Mouse (Mus musculus) thymus, adult 2 months (tissue): Measurements from ENCODE around the gene Tctn3. TPM values are rescaled to one million over a fixed set of nuclear protein-coding genes. Genes with fewer than 3 reads are reported as not detected.

Experiments
- DNase-seq: peaks from one replicate; pipeline ENCODE4 v3.0.0; 2021
- H3K27ac ChIP-seq: fragments of 200-500 bp; 2 replicates; pipeline ENCODE4 v1.5.1; 2012; ENCODE audit warnings: low read length, control low read depth; ENCODE audit not compliant: control insufficient read depth, insufficient read depth
- H3K27me3 ChIP-seq: fragments of 200-500 bp; 2 replicates; pipeline ENCODE4 v1.6.1; 2012; ENCODE audit warnings: mild to moderate bottlenecking, low read length, moderate library complexity, mixed read lengths; ENCODE audit not compliant: control insufficient read depth, insufficient read depth
- H3K36me3 ChIP-seq: fragments of 200-500 bp; 2 replicates; pipeline ENCODE4 v1.6.1; 2012; ENCODE audit warnings: mild to moderate bottlenecking, low read length, moderate library complexity; ENCODE audit not compliant: control insufficient read depth, insufficient read depth
- H3K4me1 ChIP-seq: fragments of 200-500 bp; replicated peaks from 2 replicates; pipeline ENCODE4 v1.6.1; 2012; ENCODE audit warnings: low read length; ENCODE audit not compliant: control insufficient read depth, insufficient read depth
- H3K4me3 ChIP-seq: fragments of 200-500 bp; 2 replicates; pipeline ENCODE4 v1.5.1; 2012; ENCODE audit warnings: mild to moderate bottlenecking, low read length, control low read depth, moderate library complexity; ENCODE audit not compliant: control insufficient read depth, insufficient read depth
- CTCF ChIP-seq: fragments of 200-500 bp; IDR thresholded peaks from 2 replicates; pipeline ENCODE4 v1.5.1; 2012; ENCODE audit warnings: mild to moderate bottlenecking, control low read depth, low read length, moderate library complexity, borderline replicate concordance; ENCODE audit not compliant: control insufficient read depth, poor library complexity, insufficient read depth; ENCODE audit errors: extremely low read depth
- POLR2A ChIP-seq: fragments of 200-500 bp; IDR thresholded peaks from 2 replicates; pipeline ENCODE4 v1.6.1; 2012; ENCODE audit warnings: mild to moderate bottlenecking, low read length, control low read depth, moderate library complexity; ENCODE audit not compliant: control insufficient read depth, poor library complexity, insufficient read depth; ENCODE audit errors: extremely low read depth
- whole genome bisulfite sequencing: fragments of 180-500 bp; shearing (Covaris S2); methylation state at CpG from one replicate; pipeline ENCODE4 v1.1.7; 2018; 5-methylcytosine and 5-hydroxymethylcytosine counted together
- polyA plus RNA-seq: library from polyadenylated mRNA; depleted of rRNA; stranded (reverse); fragments of >200 nt; gene quantifications from 2 replicates; pipeline ENCODE4 v1.2.3, GENCODE M21; 2012

The Tctn3 gene
- polyA plus RNA-seq, 1 experiment, result 13.8 TPM

DNA sequence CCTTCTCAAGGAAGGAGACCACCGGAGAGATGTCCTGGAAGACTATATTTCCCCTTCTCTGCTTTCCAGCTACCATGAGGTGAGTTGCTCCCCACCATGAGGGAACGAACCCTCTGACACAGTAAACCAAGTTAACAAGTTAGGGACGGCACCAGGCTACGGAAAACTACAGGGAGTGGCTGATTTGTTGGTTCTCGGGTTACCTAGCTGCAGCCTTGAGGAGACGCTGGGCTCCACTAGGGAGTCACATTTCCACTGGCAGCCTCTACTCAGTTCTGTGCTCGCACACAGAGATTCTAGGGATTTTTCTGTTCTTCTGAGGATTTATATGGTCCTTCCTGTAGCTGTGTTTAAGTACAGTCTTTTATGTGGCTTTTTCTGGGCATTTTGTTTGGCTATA is 56.0 kb downstream of the Tctn3 start:
- H3K27ac ChIP-seq, result no peak overlapping the region
- H3K36me3 ChIP-seq, result peaks cover 4% of the 10 kb centered on the region; the same call in 1 of the 2 replicates
- no peak overlapping the region for H3K4me3 ChIP-seq
- H3K4me1 ChIP-seq, result no peaks in the 10 kb centered on the region
- no peak for TF ChIP-seq POLR2A
- TF ChIP-seq CTCF, result no peak
- 97% methylated on average over 7 of the region's 7 CpGs for WGBS
- no peaks in the 10 kb centered on the region for H3K27me3 ChIP-seq
- no peak for DNase-seq

DNA sequence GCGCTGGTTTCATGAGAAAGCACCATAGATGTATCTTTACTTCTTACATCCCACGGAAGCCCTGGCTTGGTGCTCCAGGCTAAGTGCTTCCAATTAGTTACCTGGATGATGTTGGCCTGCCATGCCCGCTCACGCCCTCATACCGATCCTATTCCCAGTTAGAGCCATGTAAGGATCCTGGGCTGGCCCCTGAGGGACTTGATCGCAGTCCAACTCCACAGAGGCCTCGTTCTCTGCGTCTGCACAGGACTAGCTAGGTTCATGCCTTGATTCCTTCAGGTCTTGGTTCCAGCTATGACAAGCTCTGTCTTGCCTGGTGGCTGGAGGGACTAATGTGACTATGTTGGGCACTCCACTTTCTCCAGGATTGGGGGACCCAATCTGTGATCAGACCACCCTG is 56.9 kb downstream of the Tctn3 start:
- TF ChIP-seq CTCF (no peak), POLR2A (no peak)
- Histone ChIP-seq H3K27ac (no peak overlapping the region), H3K4me3 (no peak overlapping the region), H3K27me3 (no peaks in the 10 kb centered on the region), H3K36me3 (peaks cover 4% of the 10 kb centered on the region; the same call in 1 of the 2 replicates), H3K4me1 (no peaks in the 10 kb centered on the region)
- 97% methylated on average over 8 of the region's 8 CpGs for WGBS
- DNase-seq, result no peak

DNA sequence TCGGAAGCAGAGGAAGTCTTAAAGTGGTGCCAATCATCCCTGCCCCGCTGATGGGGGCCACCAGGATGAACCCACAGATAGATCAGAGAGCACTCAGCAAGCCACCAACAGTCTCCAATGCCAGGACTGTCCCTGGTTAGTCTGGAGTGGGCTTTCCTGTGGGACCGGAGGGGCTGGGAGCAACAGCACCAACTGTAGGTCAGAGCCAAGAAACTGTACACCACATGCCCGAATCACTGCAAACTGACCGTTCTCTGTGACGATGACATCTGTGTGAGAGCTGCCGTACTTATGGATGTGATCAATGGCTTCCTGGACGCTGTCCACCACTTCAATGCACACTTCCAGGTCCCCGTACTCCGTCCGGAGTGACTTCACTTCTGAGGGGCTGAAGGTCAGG is 57.7 kb downstream of the Tctn3 start:
- DNase-seq, result no peak
- Histone ChIP-seq H3K36me3 (peaks cover 4% of the 10 kb centered on the region; the same call in 1 of the 2 replicates), H3K4me1 (no peaks in the 10 kb centered on the region), H3K27me3 (no peaks in the 10 kb centered on the region), H3K27ac (no peak overlapping the region), H3K4me3 (no peak overlapping the region)
- WGBS, result 98% methylated on average over 11 of the region's 11 CpGs
- TF ChIP-seq CTCF (no peak), POLR2A (no peak)

DNA sequence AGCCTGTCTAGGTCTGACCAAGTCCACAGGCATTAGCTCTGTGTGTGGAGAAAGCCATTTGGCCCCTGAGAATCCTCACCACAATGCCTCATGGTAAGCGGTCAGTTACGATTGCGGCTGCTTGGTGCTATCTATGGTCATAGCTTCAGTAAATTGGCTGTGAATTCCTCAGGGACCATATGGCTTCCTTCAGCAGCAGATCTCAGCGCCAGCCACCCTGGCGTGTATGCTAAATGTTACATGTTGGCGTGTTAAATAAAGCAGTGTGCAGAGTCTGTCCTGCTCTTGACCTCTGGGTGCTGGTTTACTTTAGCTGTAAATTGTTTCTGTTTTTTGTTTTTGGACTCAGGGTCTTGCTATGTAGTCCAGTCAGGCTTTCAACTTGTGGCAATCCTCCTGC is 58.2 kb downstream of the Tctn3 start:
- Histone ChIP-seq H3K27ac (no peak overlapping the region), H3K4me3 (no peak overlapping the region), H3K27me3 (no peaks in the 10 kb centered on the region), H3K4me1 (no peaks in the 10 kb centered on the region), H3K36me3 (peaks cover 4% of the 10 kb centered on the region; the same call in 1 of the 2 replicates)
- no peak for DNase-seq
- TF ChIP-seq POLR2A (no peak), CTCF (no peak)
- WGBS, result 99% methylated on average over 6 of the region's 6 CpGs

DNA sequence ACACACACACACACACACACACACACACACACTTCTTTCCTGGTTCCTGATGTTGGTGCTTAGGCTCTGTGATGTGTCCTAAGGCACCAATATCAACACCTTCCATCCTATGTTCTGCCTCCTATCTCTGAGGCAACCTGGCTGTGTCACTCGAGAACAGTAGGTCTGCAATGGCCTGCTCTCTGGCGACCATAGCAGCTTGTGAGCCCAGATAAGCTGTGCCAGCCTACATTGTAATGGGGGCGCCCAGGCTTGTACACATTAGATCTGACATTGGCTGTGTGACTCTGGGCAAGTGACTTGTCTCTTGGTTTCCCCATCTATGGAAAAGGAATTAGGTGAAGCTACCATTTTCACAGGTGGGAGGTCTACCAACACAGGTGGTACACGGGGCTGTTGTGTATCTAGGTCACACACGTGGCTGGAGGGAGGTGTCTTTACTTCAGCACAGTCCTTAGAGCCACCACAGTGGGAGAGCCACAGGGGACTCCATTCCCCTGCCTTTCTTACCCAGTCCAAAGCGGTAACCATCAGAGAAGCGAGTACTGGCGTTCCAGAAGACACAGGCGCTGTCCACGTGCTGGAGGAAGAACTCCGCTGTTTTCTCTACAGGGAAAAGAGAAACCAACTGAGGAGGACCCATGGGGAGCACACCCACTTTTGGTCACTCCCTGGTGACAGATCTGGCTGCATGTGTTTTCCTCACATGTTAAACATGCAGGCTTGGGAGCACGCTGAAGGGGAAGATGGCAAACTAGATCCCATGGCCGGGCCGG is 58.8 kb downstream of the Tctn3 start:
- H3K4me1 ChIP-seq, result no peaks in the 10 kb centered on the region
- no peak overlapping the region for H3K27ac ChIP-seq
- no peak for DNase-seq
- H3K27me3 ChIP-seq, result no peaks in the 10 kb centered on the region
- WGBS, result 95% methylated on average over 14 of the region's 14 CpGs
- TF ChIP-seq POLR2A (no peak), CTCF (no peak)
- H3K36me3 ChIP-seq, result peaks cover 4% of the 10 kb centered on the region; the same call in 1 of the 2 replicates
- H3K4me3 ChIP-seq, result no peak overlapping the region

DNA sequence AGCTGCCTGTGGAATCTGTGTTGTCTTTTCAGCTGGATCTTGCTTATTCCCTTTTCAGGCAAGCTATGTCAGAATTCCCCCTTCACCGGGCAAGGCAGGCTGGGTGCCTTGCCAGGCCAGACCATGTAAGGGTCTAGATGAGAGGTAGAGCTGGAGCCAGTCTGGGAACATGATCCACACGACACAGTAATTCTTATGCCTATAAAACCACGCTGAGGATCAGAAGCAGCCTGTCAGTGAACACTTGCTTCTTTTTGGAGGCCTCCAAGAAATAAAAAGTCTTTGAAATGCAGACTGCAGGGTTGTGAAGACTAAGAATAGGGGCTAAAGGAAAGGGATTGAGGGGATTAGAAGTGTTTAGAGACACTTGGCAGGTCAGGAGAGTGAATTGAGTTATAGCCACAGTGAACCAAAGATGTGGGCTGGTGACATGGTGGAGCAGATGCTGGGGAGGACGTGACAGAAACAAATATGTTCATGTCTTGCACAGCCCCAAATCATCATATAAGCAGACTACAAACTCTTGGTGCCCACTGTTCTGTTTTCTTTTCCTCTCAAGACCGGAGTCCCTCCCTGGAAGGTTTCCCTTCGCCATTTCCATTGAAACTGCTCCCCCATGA is 62.4 kb downstream of the Tctn3 start:
- TF ChIP-seq CTCF, result no peak
- H3K4me3 ChIP-seq, result no peak overlapping the region
- H3K4me1 ChIP-seq, result no peaks in the 10 kb centered on the region
- no peaks in the 10 kb centered on the region for H3K27me3 ChIP-seq
- no peak for DNase-seq
- WGBS, result 91% methylated on average over 6 of the region's 6 CpGs
- H3K36me3 ChIP-seq, result peaks cover 4% of the 10 kb centered on the region; the same call in 1 of the 2 replicates
- no peak overlapping the region for H3K27ac ChIP-seq
